Mouse (Mus musculus) thymus, postnatal 0 days (tissue): ENCODE results near the gene Rimklb. TPM values are rescaled to one million over a fixed set of nuclear protein-coding genes. Genes with fewer than 3 reads are reported as not detected.

Experiments used
- DNase-seq: peaks from one replicate; pipeline ENCODE4 v3.0.0-alpha.2; 2015; ENCODE audit warnings: low spot score
- polyA plus RNA-seq: library from polyadenylated mRNA; unstranded; fragments of >200 nt; fragmentation: Nextera tagmentation; extraction: Ambion mirVana; gene quantifications from 2 replicates; pipeline ENCODE4 v1.2.1, GENCODE M21; 2015

The Rimklb gene
- polyA plus RNA-seq, 1 experiment from 2014 or later = 1.5 TPM

GRCm38 (mm10) chr6:122427456-122427855, 71.1 kb downstream of the Rimklb start:
- no peak for DNase-seq

- no peak for DNase-seq
These were observed 81.5 kb downstream of the Rimklb start for GRCm38 (mm10) chr6:122417015-122417414.

GRCm38 (mm10) chr6:122416347-122416746, 82.2 kb downstream of the Rimklb start:
- no peak for DNase-seq

- DNase-seq = no peak
These were observed 87.3 kb downstream of the Rimklb start for GRCm38 (mm10) chr6:122411281-122411680.

- DNase-seq = peak; percentile 54
These were observed 96.3 kb downstream of the Rimklb start for GRCm38 (mm10) chr6:122402240-122402639.

- no peak for DNase-seq
These were observed 98.3 kb downstream of the Rimklb start for GRCm38 (mm10) chr6:122400263-122400662.

Other genes with a start within 250 kb of the Rimklb start
- 0.53 and 0.55 TPM in 2 replicates for gene Klrg1, start 215.9 kb downstream of the Rimklb start, polyA plus RNA-seq
- gene M6pr, start 190.0 kb downstream of the Rimklb start, polyA plus RNA-seq = 136 and 144 TPM in 2 replicates
- gene Phc1, start 158.2 kb downstream of the Rimklb start, polyA plus RNA-seq = 10.0 and 10.1 TPM in 2 replicates
- gene Mfap5, start 7.1 kb upstream of the Rimklb start, polyA plus RNA-seq = 58.9 and 65.3 TPM in 2 replicates
- 0.18 and 0.25 TPM in 2 replicates for gene Aicda, start 55.0 kb upstream of the Rimklb start, polyA plus RNA-seq
- 10.7 and 12.1 TPM in 2 replicates for gene Apobec1, start 103.7 kb upstream of the Rimklb start, polyA plus RNA-seq
- gene Gdf3, start 111.3 kb upstream of the Rimklb start, polyA plus RNA-seq = 0.83 and 0.90 TPM in 2 replicates
- 3.9 and 4.4 TPM in 2 replicates for gene Dppa3, start 127.6 kb upstream of the Rimklb start, polyA plus RNA-seq
- 0.07 TPM in 1 of 2 replicates, not detected in the other for gene Nanog, start 208.7 kb upstream of the Rimklb start, polyA plus RNA-seq